Mouse (Mus musculus): ENCODE measurements around the gene Slc6a18. TPM values are rescaled to one million over a fixed set of nuclear protein-coding genes. Genes with fewer than 3 reads are reported as not detected.
"Not testable (repeated sequence)": the region's sequence is repeated elsewhere in the genome, so short reads cannot be mapped to it uniquely, and the experiment has no call there.

Slc6a18 gene
- total RNA-seq (2015) (not detected in 2 replicates), total RNA-seq (2017) (not detected in 2 replicates)

DNA sequence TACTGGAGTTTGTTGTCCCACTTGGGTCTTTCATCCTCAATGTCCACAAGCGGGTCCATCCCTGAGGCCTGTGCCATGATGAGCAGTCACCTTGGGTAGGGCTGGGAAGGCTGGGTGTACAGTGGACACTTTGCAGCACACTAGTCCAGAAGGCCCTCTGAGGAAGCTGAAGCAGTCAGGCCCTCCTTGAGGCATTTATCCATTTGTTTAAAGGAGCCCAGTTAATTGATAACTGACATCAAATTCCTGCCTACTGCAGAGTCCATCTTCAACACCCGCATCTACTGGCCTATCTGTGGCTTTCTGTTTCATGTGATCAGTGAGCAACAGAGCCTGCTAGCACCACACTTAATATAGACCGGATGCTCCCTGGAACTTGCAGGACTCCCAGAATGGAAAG is at the start of gene Slc6a18:
Gene Slc6a18 (minus strand): TSS at position 171 of the 400 bp plus-strand sequence.
- no peak for ATAC-seq (ENCODE audit: poor library complexity, severe bottlenecking)

DNA sequence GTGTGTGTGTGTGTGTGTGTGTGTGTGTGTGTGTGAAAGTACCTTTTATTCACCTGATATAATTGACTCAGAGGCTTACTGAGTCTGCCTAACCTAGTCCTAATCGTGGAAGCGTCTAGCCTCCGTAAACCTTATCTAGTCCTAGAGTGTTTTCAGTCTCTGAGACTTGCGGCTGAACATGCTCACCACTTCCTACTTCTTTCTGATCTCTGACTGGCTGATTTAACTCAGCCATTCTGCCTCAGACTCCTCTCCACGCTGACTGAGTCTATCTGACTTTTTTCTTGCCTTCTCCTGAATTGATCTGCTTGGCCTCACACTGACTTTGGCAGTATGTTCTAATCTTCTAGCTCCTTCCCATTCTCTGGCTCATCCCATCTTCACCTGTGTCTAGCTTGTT is 47.5 kb upstream of the Slc6a18 start:
- ATAC-seq (ENCODE audit: poor library complexity, severe bottlenecking), result peak; percentile 79

DNA sequence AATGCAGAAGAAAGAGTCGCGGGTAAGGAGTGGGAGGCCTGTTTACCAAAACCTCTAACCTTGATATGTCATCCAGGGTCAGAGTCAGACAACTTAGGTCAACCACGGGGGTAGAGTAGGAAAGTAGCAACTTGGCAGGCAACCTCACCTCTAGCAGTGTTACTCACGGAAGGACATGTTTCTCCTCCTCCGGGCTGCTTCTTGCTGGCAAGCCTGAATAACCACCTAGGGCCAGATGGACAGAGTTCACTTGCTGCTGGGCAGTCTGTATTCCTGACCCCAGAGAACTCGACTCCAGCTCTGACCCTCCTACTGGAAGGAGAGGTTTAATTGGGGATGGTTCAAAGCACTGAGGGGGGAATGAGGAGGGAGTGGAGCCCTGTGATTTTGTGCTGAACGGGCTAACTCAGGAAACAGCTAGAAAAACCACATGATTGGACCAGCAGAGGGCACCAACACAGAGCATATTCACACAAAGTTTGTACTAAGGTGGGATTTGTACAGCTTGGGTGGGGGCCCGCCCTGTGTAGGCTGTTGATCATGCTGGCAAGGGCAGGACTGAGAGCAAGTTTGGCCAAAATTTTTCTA is 45.4 kb upstream of the Slc6a18 start:
- peak; percentile 60; the same call in 1 of the 2 replicates for ATAC-seq (ENCODE audit: poor library complexity, severe bottlenecking)

DNA sequence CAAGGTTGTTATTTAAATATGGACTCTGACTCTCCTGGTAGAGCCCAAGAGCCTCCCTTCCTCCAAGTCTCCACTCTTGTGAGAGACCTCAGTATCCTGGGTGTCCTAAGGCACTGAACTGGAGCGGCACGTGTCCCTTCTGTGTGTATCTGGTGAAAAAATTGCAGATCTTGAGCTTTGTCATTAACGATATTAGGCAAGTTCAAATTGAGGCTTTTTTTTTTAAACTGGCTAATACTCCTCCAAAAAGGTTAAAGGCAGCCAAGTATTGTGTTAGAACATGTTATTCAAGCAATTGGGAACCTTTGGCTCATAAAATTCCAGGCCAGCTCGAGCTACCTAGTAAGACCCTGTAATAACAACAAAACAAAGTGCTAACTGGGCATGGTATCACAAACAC is 42.4 kb upstream of the Slc6a18 start:
- ATAC-seq (ENCODE audit: poor library complexity, severe bottlenecking), result no peak

DNA sequence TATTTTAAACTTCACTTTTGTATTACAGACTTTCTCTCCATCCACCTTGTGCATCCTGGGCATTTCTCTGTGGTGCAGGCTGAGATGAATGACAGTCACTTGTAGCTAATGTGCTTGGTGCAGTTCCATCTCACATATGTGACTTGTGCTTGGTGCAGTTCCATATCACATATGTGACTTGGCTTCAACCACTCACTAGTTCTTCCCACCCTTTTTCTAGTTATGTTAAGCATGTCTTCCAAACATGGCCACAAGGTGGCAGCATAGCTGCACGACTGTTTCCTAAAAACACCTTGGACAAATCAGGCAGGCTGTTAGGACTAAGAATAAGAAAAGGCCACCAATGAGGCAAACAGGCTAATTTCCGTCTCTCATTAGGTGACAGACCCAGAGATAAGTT is 40.4 kb upstream of the Slc6a18 start:
- peak; percentile 82 for ATAC-seq (ENCODE audit: poor library complexity, severe bottlenecking)

DNA sequence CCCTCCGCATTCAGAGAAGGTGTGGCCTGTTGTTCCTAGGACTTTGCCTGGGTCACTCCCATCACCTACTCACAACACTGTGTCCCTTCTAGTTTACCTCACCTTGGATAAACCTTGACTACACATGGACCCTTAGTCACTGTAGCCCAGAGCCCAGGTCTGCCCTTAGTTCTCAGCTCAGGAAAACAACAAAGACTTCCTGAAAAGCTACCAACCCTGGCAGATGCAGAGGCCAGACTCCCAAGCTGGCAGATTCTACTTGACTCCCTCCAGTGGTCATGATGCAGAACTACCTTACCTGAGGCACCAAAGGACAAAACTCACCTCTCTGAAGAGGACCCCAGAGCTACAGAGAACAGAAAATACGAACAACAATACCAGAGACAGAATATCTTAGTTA is 36.2 kb upstream of the Slc6a18 start:
- ATAC-seq (ENCODE audit: poor library complexity, severe bottlenecking), result peak; percentile 35; the same call in 1 of the 2 replicates

DNA sequence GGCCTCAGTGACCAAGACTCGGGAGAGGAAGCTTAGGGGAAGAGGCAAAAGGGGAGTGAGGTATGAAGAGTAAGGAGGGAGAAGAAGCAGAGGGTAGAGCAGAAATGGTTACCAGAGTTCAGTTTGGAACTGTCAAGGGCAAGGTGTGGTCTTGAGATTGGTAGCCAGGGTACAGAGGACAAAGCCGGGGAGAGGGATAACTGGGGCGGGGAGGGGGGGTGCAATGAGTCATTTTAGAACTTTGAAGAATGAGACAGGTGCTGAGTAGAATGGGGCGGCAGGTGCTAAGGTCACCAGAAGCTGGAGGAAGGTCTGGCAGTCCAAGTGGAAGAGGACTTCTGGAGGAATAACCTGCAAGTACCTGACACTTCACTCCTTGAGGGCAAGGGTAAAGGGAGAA is 35.4 kb upstream of the Slc6a18 start:
- no peak for ATAC-seq (ENCODE audit: poor library complexity, severe bottlenecking)

DNA sequence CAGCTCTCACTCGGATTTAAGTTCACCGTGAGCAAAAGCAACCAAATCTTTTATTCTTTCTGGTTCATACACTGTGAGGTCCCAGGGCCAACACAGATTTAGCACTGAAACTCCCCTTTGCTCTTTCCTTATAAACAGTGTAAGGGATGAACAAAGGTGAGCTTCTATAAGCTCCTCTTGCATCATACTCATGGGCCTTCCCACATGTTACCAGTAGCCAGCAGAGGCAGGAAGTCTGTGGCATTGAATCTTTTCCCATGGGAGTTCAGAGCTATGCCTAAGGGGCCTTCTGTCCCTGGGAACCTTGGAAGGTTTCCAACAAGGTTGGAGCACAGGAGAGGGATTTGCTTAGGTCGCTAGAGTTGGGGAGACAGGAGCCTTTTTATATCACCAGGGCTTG is 34.4 kb upstream of the Slc6a18 start:
- no peak for ATAC-seq (ENCODE audit: poor library complexity, severe bottlenecking)

DNA sequence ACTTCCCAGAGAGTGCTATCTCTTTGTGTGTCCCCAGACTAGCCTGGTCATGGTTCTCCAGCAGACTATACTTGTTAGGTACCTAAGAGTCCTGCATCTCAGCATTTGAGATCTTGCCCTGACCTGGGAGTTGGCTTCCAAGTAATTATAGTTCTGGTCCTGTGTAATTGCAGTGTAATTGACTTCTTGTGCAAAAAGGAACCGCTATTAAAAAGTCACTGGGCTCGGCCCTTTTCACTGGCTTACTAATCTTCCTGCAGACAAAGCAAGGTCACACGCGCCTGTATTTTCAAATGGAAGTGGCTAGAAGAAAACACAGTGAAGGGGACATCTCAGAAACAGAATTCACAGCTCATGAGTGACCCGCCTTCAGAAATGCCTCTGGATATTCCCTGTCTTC is 34.0 kb upstream of the Slc6a18 start:
- no peak for ATAC-seq (ENCODE audit: poor library complexity, severe bottlenecking)

DNA sequence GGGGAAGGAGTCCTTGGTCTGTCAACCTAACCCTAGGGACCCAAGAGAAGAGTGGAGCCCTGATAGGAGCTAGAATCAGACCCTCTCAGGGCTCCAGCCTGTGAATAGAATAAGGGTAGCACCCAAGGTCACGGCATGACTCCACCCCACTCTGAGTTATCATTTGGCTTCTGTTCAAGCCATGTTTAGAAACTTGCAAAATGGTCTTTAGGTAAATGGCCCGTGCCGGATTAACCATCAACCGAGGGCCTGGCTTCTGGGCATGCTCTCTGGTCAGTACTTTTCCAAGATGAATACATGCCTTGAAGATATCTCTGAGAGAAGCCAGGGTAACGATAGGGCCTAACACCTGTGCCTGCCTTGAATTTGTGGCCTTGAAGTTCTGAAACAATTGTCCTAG is 33.4 kb upstream of the Slc6a18 start:
- no peak for ATAC-seq (ENCODE audit: poor library complexity, severe bottlenecking)

DNA sequence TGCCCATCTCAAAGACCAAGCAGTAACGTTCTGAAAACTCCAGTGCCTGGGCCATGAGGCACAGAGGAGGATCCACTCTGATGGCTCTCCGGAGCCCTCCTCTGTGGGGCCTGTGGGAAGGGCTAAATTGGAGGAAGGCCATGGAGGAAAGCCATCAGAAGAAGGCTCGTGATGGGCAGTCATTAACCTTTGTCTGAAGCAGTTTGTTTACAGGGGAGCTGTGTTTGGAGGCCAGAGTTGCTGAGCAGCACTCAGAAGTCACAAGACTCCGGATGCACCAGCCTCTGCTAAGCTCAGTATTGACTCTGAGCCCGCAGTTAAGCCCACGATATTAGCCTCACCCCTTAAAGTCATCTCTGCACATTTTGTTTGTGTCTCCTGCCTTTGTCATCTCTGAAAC is 31.7 kb upstream of the Slc6a18 start:
- ATAC-seq (ENCODE audit: poor library complexity, severe bottlenecking), result no peak

DNA sequence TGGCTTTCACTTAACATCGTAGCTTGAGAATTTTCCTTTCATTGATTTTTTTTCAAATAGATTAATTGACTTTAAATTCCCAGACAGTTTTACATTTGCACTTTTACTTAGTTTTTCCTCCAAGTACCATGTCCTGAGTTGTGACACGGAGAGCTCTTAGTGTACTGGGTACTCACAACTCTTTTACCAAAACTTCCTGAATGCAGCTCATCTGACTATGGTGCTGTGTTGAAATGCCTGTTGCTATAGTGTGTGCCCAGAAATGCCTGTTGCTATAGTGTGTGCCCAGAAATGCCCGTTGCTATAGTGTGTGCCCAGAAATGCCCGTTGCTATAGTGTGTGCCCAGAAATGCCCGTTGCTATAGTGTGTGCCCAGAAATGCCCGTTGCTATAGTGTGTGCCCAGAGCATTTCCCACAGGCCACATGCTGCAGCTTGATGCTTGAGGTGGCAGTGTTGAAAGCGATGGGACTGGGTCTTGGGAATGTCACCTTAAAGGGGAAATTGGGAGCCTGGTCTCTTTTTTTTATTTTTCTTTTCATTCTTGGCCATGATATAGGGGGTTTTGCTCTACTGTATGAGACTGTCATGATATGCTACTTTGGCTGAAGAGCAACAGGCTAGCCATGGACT is 27.0 kb upstream of the Slc6a18 start, which contains the start of gene Slc6a19:
Gene Slc6a19 (minus strand): TSS at position 172 of the 632 bp plus-strand sequence.
- no peak for ATAC-seq (ENCODE audit: poor library complexity, severe bottlenecking)

DNA sequence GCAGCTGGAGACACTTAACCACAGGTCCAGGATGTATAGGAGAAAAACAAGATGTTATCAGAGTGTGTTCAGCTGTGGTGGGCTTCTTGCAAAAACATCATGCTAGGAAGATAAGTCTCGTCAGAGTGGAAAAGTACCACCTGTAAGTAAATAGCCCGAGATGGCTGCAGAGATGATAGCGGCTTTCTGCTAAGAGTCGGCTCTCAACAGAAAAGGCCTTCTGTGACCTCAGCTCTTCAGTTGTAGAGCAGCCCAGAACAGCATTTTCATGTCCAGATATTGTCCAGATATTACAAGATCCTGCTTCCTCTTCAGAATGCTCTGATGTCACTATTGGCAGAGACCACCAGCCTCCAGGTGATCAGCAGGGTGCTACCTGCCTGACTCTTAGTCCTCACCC is 25.7 kb upstream of the Slc6a18 start:
- not testable (repeated sequence) for ATAC-seq (ENCODE audit: poor library complexity, severe bottlenecking)

DNA sequence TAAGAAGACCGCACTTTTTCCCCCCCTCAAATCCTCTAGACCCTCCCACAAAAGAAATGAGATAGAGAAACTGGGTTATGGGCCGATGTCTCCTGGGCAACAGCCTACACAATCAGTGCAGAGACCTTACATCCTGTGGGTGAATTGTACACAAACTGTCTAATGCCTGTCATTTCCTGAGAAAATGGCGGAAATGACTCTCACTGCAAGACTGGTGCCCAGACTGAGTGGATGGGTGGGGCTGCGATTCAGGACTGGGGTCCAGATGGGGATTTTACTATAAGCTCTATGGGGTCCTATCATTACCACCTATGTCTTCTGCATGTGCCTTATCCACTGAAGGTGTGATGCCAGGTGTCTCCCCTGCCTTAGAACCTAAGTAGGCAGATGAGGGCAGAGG is 25.0 kb upstream of the Slc6a18 start:
- ATAC-seq (ENCODE audit: poor library complexity, severe bottlenecking), result no peak

DNA sequence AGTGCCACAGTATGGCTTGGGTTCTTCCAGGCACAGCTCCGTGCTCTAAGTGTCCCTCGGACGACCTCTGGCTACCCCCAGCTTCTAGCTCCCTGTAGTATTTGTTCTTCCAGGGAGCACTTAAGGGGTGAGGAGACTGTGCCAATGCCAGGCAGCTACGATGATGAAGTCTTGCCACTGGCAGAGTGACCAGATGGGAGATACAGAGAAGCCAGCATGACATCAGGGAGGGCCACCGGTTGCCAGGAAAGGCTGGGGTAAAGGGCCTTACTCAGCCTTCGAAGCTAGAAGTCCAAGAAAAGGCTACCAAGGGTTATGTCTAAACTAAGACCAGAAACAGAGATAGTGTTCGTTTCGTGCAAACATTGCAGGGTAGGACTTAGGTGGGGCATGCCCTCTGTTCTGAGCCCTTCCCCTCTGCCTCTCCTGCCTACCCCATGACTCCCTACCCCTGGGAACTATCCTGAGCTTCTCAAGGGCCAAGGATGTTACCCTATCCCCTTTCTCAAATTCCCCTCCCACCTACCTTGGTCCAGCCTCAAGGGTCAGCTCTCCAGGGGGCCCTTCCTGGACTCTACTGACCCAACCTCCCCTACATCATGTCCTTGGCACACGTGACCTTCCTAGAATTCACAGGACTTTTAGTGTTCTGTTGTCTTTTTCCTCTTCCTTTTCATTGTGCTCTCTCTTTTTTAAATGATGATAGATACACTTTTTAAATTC is 23.5 kb upstream of the Slc6a18 start:
- ATAC-seq (ENCODE audit: poor library complexity, severe bottlenecking), result no peak

DNA sequence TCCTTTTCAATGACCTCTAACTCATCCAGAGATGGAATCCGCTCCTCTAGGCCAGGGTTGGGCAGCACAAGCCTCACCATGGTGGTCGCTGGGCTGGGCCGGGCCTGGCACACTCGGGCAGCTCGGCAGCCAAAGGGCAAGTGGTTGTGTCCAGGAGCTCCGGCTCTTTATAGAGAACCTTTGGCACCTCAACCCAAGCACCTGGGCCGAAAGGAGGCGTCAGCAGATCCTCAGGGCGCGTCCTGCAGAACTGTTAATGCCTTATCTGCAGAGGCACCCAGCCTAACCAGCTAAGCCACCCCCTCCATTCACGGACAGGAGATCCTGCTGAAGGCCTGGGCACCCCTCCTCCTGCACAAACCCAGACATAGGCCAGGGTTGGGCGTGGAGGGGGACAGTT is 22.7 kb upstream of the Slc6a18 start:
- no peak for ATAC-seq (ENCODE audit: poor library complexity, severe bottlenecking)

DNA sequence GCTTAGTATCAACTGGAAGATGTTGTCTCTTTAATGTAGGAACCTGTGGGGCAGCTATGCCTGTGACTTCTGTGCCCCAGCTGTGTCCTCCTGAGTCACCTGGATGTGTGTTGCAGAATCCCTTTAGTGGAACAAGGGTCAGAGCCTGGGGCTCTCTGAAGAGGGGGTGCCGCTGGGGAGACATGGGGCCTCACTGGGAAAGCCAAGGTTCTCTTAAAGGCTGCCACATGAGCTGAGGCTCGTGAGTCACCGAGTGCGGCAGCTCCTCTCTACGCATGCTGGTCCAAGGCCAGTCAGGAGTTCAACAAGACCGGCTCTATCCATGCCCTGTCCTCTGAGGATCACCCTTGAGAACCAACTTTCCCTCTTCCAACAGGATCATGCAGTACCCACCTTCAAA is 21.9 kb upstream of the Slc6a18 start:
- ATAC-seq (ENCODE audit: poor library complexity, severe bottlenecking), result no peak

DNA sequence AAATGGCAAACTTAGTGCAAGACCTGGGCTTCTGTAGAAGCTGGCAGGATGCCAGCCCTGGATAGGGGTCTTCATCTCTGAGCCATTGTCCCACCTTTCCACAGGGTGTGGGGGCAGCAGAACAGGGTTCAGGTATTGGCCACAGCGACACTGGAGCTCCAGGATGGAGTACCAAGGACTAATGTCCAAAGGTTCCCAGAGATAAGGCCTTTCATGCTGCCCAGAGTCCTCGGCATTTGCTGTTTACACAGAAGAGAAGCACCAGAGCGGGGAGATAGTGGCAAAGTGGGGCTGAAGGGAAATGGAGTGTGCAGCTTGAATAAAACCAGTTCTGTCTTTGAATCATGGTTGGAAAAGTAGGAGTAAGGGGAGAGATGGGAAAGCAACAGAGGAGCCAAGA is 18.7 kb upstream of the Slc6a18 start:
- no peak for ATAC-seq (ENCODE audit: poor library complexity, severe bottlenecking)

DNA sequence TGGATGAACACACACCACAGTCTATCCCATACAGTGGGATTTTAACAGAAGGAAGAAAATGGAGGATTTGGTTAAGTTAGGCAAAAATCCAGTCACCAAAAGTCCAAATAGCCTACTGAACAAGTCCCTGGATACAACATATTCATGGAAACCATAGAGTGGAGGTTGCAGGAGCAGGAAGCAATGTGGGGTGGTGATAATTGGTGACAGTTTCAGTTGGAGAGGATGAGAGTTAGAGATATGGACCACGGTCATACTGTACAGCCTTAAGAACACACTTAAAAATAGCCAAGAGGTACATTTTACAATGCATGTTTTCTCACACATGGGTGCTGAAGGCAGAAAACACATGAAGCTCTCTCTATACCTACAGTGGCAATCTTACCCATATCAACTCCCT is 17.1 kb upstream of the Slc6a18 start:
- no peak for ATAC-seq (ENCODE audit: poor library complexity, severe bottlenecking)

DNA sequence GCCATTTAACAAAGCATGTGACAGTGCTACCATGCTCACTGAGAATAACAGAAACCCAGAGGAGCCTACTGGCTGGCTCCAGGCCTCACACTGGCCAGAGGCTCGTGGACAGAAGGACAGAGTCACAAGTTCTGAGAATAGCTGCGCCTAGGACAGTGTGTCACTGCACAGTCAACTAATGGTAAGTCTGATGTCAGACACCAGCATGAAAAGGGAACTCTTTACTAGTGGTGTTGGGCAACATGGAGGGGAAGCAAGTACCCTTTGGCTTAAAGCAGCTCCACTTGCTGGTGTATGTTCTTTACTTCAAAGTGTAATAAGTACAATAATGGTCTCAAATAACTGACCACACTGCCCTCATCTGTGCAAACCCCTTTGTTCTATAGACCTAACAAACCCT is 15.5 kb upstream of the Slc6a18 start:
- peak; percentile 82 for ATAC-seq (ENCODE audit: poor library complexity, severe bottlenecking)

DNA sequence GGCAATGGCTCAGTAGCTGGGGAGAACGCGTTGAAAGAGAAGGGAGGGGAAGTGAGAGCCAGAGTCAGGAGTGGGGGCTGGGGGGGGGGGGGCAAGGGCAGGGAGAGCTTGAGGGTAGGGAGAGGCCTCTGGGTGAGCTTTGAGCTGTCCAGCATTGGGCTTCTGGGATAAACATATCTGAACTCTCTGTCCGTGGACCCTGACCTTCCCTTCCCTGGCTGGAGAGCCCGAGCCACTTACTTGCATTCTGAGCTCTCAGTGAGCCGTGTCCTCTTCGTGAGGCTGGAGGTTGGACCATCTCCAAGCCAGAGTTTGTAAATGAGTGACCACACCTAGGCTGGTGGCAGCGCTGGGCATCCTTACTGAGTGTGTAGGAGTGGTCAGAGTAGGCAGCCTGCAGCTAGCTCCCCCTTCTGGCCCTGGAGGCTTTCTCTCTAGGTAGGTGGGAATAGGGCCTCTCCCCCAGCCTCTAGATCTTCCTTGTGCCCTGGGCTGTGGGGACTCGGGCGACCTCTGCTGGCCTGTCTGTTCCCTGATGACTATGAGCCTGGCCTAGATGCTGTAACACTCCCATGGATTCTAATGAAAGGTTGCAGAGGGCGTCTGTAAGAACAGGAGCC is 14.5 kb upstream of the Slc6a18 start:
- peak; percentile 77 for ATAC-seq (ENCODE audit: poor library complexity, severe bottlenecking)

DNA sequence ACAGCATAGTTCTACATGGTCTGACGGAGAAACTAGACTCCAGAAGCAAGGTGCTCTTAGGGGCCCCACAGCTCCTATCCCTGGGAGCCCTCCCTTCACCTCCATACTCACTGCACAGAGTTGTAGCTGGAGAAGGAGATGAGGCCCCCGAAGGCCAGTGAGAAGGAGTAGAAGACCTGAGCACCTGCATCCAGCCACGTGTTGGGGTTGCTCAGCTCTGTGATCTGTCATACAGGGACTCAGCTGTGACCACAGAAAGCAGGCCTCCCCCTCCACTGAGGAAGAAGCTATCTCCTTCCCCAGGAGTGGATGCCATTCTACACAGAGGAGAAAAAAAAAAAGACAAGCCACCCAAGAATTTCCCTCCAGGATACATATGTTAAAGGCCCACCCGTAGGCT is 11.1 kb upstream of the Slc6a18 start:
- no peak for ATAC-seq (ENCODE audit: poor library complexity, severe bottlenecking)

Data from megakaryocyte, adult 5-6 weeks (primary cell).